Mouse (Mus musculus) forebrain, embryonic 12.5 days (tissue): ENCODE results near the gene Tmtc2. TPM values are rescaled to one million over a fixed set of nuclear protein-coding genes. Genes with fewer than 3 reads are reported as not detected.

Experiments
- ATAC-seq: fragments of 200-750 bp; cut with Nextera tagmentation; 2 replicates; pipeline ENCODE4 v1.8.0; 2017; ENCODE audit warnings: moderate TSS enrichment; ENCODE audit not compliant: low FRiP score
- H3K27ac ChIP-seq: fragments of 300-500 bp; sonication (generic); 2 replicates; pipeline ENCODE4 v1.5.1; 2016; ENCODE audit warnings: mild to moderate bottlenecking
- H3K27me3 ChIP-seq: fragments of 300-500 bp; sonication (generic); 2 replicates; pipeline ENCODE4 v1.6.1; 2016; ENCODE audit warnings: mild to moderate bottlenecking
- H3K36me3 ChIP-seq: fragments of 300-500 bp; sonication (generic); replicated peaks from 2 replicates; pipeline ENCODE4 v1.6.1; 2016; ENCODE audit warnings: mild to moderate bottlenecking
- H3K4me1 ChIP-seq: fragments of 300-500 bp; sonication (generic); 2 replicates; pipeline ENCODE4 v1.6.1; 2016
- H3K4me2 ChIP-seq: fragments of 300-500 bp; sonication (generic); 2 replicates; pipeline ENCODE4 v1.6.1; 2016; ENCODE audit warnings: mild to moderate bottlenecking, moderate library complexity
- H3K4me3 ChIP-seq: fragments of 300-500 bp; sonication (generic); replicated peaks from 2 replicates; pipeline ENCODE4 v1.5.1; 2016; ENCODE audit warnings: mild to moderate bottlenecking
- H3K9ac ChIP-seq: fragments of 300-500 bp; sonication (generic); 2 replicates; pipeline ENCODE4 v1.6.1; 2016; ENCODE audit warnings: mild to moderate bottlenecking
- H3K9me3 ChIP-seq: fragments of 300-500 bp; sonication (generic); 2 replicates; pipeline ENCODE4 v1.6.1; 2016
- WGBS: fragments of 180-500 bp; shearing (Covaris S2); methylation state at CpG from one replicate; pipeline ENCODE4 v1.1.7; 2016; 5-methylcytosine and 5-hydroxymethylcytosine counted together
- polyA plus RNA-seq: library from polyadenylated mRNA; unstranded; fragments of >200 nt; fragmentation: Nextera tagmentation; extraction: Ambion mirVana; gene quantifications from 2 replicates; pipeline ENCODE4 v1.2.1, GENCODE M21; 2016

Tmtc2 gene
- polyA plus RNA-seq, 1 experiment from 2014 or later, result 9.6 TPM

- no peak overlapping the region for H3K27ac ChIP-seq
Measured at GRCm38 (mm10) chr10:105484355-105485094, 89.7 kb downstream of the Tmtc2 start.

GRCm38 (mm10) chr10:105479771-105480170 is 94.5 kb downstream of the Tmtc2 start:
- no peak overlapping the region for H3K9ac ChIP-seq
- WGBS, result 62% methylated on average over 11 of the region's 11 CpGs
- no peak for ATAC-seq

More at GRCm38 (mm10) chr10:105484355-105485094, 89.7 kb downstream of the Tmtc2 start:
- WGBS, result 10% methylated on average over 2 of the region's 2 CpGs
- Histone ChIP-seq H3K4me2 (no peak overlapping the region), H3K9ac (no peak overlapping the region), H3K9me3 (no peaks in the 10 kb centered on the region), H3K36me3 (no peaks in the 10 kb centered on the region), H3K4me1 (peaks cover 27% of the 10 kb centered on the region), H3K4me3 (no peak overlapping the region), H3K27me3 (peaks cover 18% of the 10 kb centered on the region)
- peak; percentile 88 for ATAC-seq

GRCm38 (mm10) chr10:105477623-105478238 is 96.5 kb downstream of the Tmtc2 start:
- peaks cover 11% of the 10 kb centered on the region for H3K27me3 ChIP-seq
- H3K4me3 ChIP-seq, result no peak overlapping the region
- peaks cover 15% of the 10 kb centered on the region for H3K4me1 ChIP-seq
- no peaks in the 10 kb centered on the region for H3K36me3 ChIP-seq
- no peak overlapping the region for H3K4me2 ChIP-seq
- no peak overlapping the region for H3K27ac ChIP-seq
- ATAC-seq, result no peak
- 88% methylated on average over 18 of the region's 18 CpGs for WGBS
- H3K9ac ChIP-seq, result no peak overlapping the region
- no peaks in the 10 kb centered on the region for H3K9me3 ChIP-seq

More at GRCm38 (mm10) chr10:105479771-105480170, 94.5 kb downstream of the Tmtc2 start:
- no peaks in the 10 kb centered on the region for H3K9me3 ChIP-seq
- no peak overlapping the region for H3K4me2 ChIP-seq
- peaks cover 22% of the 10 kb centered on the region for H3K4me1 ChIP-seq
- peaks cover 15% of the 10 kb centered on the region for H3K27me3 ChIP-seq
- H3K27ac ChIP-seq, result no peak overlapping the region
- no peak overlapping the region for H3K4me3 ChIP-seq
- no peaks in the 10 kb centered on the region for H3K36me3 ChIP-seq

GRCm38 (mm10) chr10:105474162-105474830 is 100.0 kb downstream of the Tmtc2 start:
- Histone ChIP-seq H3K4me1 (peaks cover 6% of the 10 kb centered on the region), H3K9me3 (no peaks in the 10 kb centered on the region), H3K4me3 (no peak overlapping the region), H3K36me3 (no peaks in the 10 kb centered on the region), H3K27ac (no peak overlapping the region), H3K4me2 (no peak overlapping the region), H3K27me3 (peaks cover 4% of the 10 kb centered on the region; the same call in 1 of the 2 replicates), H3K9ac (no peak overlapping the region)
- 74% methylated on average over 6 of the region's 6 CpGs for WGBS
- ATAC-seq, result no peak

GRCm38 (mm10) chr10:105464378-105464777 is 109.9 kb downstream of the Tmtc2 start:
- H3K4me3 ChIP-seq, result no peak overlapping the region
- H3K4me1 ChIP-seq, result no peaks in the 10 kb centered on the region; the same call in 1 of the 2 replicates
- H3K9me3 ChIP-seq, result no peaks in the 10 kb centered on the region
- WGBS, result 56% methylated on average over 4 of the region's 4 CpGs
- no peaks in the 10 kb centered on the region for H3K27me3 ChIP-seq
- no peak overlapping the region for H3K4me2 ChIP-seq
- no peak overlapping the region for H3K27ac ChIP-seq
- no peaks in the 10 kb centered on the region for H3K36me3 ChIP-seq
- peak; percentile 49; the same call in 1 of the 2 replicates for ATAC-seq
- H3K9ac ChIP-seq, result no peak overlapping the region

GRCm38 (mm10) chr10:105453441-105453840 is 120.8 kb downstream of the Tmtc2 start:
- Histone ChIP-seq H3K4me3 (no peak overlapping the region), H3K4me2 (no peak overlapping the region), H3K27me3 (no peaks in the 10 kb centered on the region), H3K9ac (no peak overlapping the region), H3K36me3 (no peaks in the 10 kb centered on the region), H3K9me3 (no peaks in the 10 kb centered on the region), H3K27ac (no peak overlapping the region), H3K4me1 (no peaks in the 10 kb centered on the region)
- WGBS, result 83% methylated on average over 8 of the region's 8 CpGs
- ATAC-seq, result 0 out of 2 replicates have a peak, but pooled peaks have one; percentile 23

GRCm38 (mm10) chr10:105447191-105447590 is 127.1 kb downstream of the Tmtc2 start:
- WGBS, result 93% methylated on average over 2 of the region's 2 CpGs
- H3K9ac ChIP-seq, result no peak overlapping the region
- H3K4me1 ChIP-seq, result no peaks in the 10 kb centered on the region
- no peak overlapping the region for H3K27ac ChIP-seq
- H3K9me3 ChIP-seq, result no peaks in the 10 kb centered on the region
- no peaks in the 10 kb centered on the region for H3K27me3 ChIP-seq
- no peak overlapping the region for H3K4me3 ChIP-seq
- no peak for ATAC-seq
- no peaks in the 10 kb centered on the region for H3K36me3 ChIP-seq
- H3K4me2 ChIP-seq, result no peak overlapping the region

GRCm38 (mm10) chr10:105444309-105444708 is 129.9 kb downstream of the Tmtc2 start:
- Histone ChIP-seq H3K4me2 (no peak overlapping the region), H3K4me1 (no peaks in the 10 kb centered on the region), H3K9me3 (no peaks in the 10 kb centered on the region), H3K9ac (no peak overlapping the region), H3K27me3 (no peaks in the 10 kb centered on the region), H3K27ac (no peak overlapping the region), H3K36me3 (no peaks in the 10 kb centered on the region), H3K4me3 (no peak overlapping the region)
- ATAC-seq, result no peak
- 83% methylated on average over 3 of the region's 3 CpGs for WGBS

GRCm38 (mm10) chr10:105434879-105435278 is 139.4 kb downstream of the Tmtc2 start:
- 83% methylated on average over 5 of the region's 5 CpGs for WGBS
- no peak overlapping the region for H3K27ac ChIP-seq
- H3K36me3 ChIP-seq, result no peaks in the 10 kb centered on the region
- no peaks in the 10 kb centered on the region for H3K9me3 ChIP-seq
- no peaks in the 10 kb centered on the region for H3K4me1 ChIP-seq
- H3K27me3 ChIP-seq, result no peaks in the 10 kb centered on the region
- no peak overlapping the region for H3K4me3 ChIP-seq
- H3K4me2 ChIP-seq, result no peak overlapping the region
- ATAC-seq, result no peak
- no peak overlapping the region for H3K9ac ChIP-seq

- Histone ChIP-seq H3K27ac (no peak overlapping the region), H3K27me3 (peaks cover 23% of the 10 kb centered on the region), H3K4me2 (no peak overlapping the region), H3K9ac (no peak overlapping the region), H3K36me3 (no peaks in the 10 kb centered on the region), H3K4me3 (no peak overlapping the region), H3K4me1 (no peaks in the 10 kb centered on the region), H3K9me3 (no peaks in the 10 kb centered on the region)
- no peak for ATAC-seq
- WGBS, result 51% methylated on average over 3 of the region's 3 CpGs
Measured at GRCm38 (mm10) chr10:105430885-105431284, 143.4 kb downstream of the Tmtc2 start.

- WGBS, result 69% methylated on average over 5 of the region's 5 CpGs
- Histone ChIP-seq H3K27ac (no peak overlapping the region), H3K9me3 (no peaks in the 10 kb centered on the region), H3K4me2 (no peak overlapping the region), H3K27me3 (peaks cover 30% of the 10 kb centered on the region), H3K4me3 (no peak overlapping the region), H3K4me1 (no peaks in the 10 kb centered on the region), H3K36me3 (no peaks in the 10 kb centered on the region), H3K9ac (no peak overlapping the region)
- ATAC-seq, result no peak
Measured at GRCm38 (mm10) chr10:105430232-105430631, 144.0 kb downstream of the Tmtc2 start.

- ATAC-seq, result no peak
- H3K4me1 ChIP-seq, result 0 out of 2 replicates have a peak, but pooled peaks cover 2% of the 10 kb centered on the region
- H3K9me3 ChIP-seq, result no peaks in the 10 kb centered on the region
- no peaks in the 10 kb centered on the region for H3K36me3 ChIP-seq
- H3K4me2 ChIP-seq, result no peak overlapping the region
- WGBS, result 79% methylated on average over 5 of the region's 5 CpGs
- H3K4me3 ChIP-seq, result no peak overlapping the region
- H3K27ac ChIP-seq, result no peak overlapping the region
- no peak overlapping the region for H3K9ac ChIP-seq
- H3K27me3 ChIP-seq, result peaks cover 32% of the 10 kb centered on the region
Measured at GRCm38 (mm10) chr10:105428080-105428479, 146.2 kb downstream of the Tmtc2 start.
